Mouse (Mus musculus): ENCODE data around the gene Gusb. TPM values are rescaled to one million over a fixed set of nuclear protein-coding genes. Genes with fewer than 3 reads are reported as not detected.

The Gusb gene
- polyA plus RNA-seq, 1 experiment from 2014 or later, result 39.1 TPM

DNA sequence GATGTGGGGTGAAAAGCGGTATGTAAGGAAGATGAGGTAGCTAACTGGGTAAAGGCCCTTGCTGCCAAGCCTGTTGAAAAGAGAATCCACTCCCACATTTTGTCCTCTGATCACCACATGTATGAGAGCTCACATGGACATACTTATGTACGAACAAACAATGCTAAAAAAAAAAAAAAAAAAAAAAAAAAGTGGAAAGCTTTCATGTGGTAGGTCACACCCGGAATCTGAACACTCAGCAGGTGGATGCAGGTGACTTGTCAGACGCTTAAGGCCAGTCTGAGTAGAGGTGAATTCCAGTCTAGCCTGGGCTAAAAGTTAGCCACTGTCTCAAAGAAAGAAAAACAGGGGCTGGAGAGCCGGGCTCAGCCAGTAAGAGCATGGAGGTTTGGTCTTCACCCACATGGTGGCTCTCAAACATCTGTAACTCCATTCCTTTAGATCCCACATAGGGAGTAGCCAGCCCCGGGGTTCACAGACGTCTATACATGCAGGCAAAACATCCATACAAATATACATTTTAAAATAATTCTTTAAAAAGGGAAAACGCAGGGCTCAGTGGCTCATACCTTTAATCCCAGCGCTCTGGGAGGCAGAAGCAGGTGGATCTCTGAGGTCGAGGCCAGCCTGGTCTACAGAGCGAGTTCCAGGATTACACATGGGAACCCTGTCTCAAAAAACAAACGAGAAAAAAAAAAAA is 20.4 kb upstream of the Gusb start:
- 38% methylated on average over 12 of the region's 12 CpGs for WGBS
- no peak overlapping the region for H3K9ac ChIP-seq

DNA sequence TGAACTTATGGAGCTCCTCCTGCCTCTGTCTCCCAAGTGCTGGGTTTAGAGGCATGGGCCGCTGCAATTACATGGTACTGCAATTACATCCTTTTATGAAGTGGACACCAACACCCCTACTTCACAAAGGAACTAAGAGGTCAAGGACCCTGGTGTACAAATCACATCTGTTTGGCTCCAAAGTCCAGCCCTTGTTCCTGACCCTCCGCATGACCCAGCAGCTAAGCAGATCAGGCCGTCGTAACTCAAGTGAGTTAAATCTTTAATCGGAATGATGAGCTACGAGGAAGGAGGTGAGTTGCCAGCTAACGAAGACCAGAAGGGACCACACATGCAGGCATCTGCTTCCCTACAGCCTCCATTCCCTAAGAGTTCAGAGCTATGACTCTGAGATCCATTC is 19.5 kb upstream of the Gusb start:
- peaks cover 12% of the 10 kb centered on the region for H3K4me1 ChIP-seq (replicated peaks)
- no peak for ATAC-seq (replicated peaks; ENCODE audit: insufficient number of reproducible peaks, insufficient read depth, low FRiP score, low read depth)
- no peak overlapping the region for H3K27ac ChIP-seq
- H3K9ac ChIP-seq, result no peak overlapping the region
- no peak overlapping the region for H3K4me3 ChIP-seq
- WGBS, result 86% methylated on average over 7 of the region's 7 CpGs
- no peaks in the 10 kb centered on the region for H3K9me3 ChIP-seq (replicated peaks)
- peaks cover 4% of the 10 kb centered on the region; the same call in 1 of the 2 replicates for H3K27me3 ChIP-seq
- H3K4me2 ChIP-seq, result no peak overlapping the region
- H3K36me3 ChIP-seq, result no peaks in the 10 kb centered on the region

More for the DNA sequence above, 20.4 kb upstream of the Gusb start:
- Histone ChIP-seq H3K36me3 (no peaks in the 10 kb centered on the region), H3K27me3 (peaks cover 7% of the 10 kb centered on the region; the same call in 1 of the 2 replicates), H3K4me1 (replicated peaks) (peaks cover 12% of the 10 kb centered on the region), H3K9me3 (replicated peaks) (no peaks in the 10 kb centered on the region), H3K4me2 (peak overlapping the region; percentile 92), H3K27ac (no peak overlapping the region), H3K4me3 (peak overlapping the region; percentile 73)
- ATAC-seq (replicated peaks; ENCODE audit: insufficient number of reproducible peaks, insufficient read depth, low FRiP score, low read depth), result no peak

DNA sequence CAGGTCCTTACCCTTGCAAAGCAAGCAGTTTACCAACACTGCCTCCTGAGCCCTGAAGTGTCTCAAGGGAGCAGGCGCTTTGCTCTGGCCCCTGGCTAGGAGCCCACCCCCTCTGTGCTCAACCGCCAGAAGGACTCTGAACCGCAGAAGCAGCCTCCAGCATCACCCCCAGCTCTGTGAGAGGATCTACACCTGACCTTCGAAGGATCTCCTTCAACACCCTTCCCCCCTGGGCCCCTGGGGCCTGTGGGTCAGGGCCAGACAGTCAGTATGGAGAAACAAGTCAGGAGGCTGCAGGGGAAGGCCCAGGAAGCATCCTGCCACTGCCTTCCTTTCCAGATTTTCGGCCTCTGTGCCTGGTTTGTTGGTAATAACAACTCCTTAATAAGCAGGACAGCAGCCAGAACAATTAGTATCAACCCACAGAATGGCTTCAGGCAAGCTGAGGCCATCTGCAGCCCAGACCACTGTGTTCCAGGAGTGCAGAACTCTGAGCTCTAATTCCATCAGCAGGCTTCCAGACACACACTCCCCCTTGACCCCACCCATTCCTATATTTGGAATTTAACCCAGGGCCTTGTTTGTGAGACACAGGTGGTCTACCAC is 18.6 kb upstream of the Gusb start:
- 52% methylated on average over 5 of the region's 5 CpGs for WGBS
- Histone ChIP-seq H3K9me3 (replicated peaks) (no peaks in the 10 kb centered on the region), H3K4me2 (no peak overlapping the region), H3K27ac (no peak overlapping the region), H3K4me1 (replicated peaks) (peaks cover 12% of the 10 kb centered on the region), H3K36me3 (no peaks in the 10 kb centered on the region), H3K4me3 (no peak overlapping the region), H3K27me3 (no peaks in the 10 kb centered on the region), H3K9ac (no peak overlapping the region)
- ATAC-seq (replicated peaks; ENCODE audit: insufficient number of reproducible peaks, insufficient read depth, low FRiP score, low read depth), result no peak

- H3K4me1 ChIP-seq (replicated peaks), result peaks cover 10% of the 10 kb centered on the region
- no peaks in the 10 kb centered on the region for H3K36me3 ChIP-seq
- H3K4me3 ChIP-seq, result no peak overlapping the region
- H3K9ac ChIP-seq, result no peak overlapping the region
- H3K27ac ChIP-seq, result no peak overlapping the region
- ATAC-seq (replicated peaks; ENCODE audit: insufficient number of reproducible peaks, insufficient read depth, low FRiP score, low read depth), result no peak
- no peak overlapping the region for H3K4me2 ChIP-seq
- H3K9me3 ChIP-seq (replicated peaks), result no peaks in the 10 kb centered on the region
- no peaks in the 10 kb centered on the region for H3K27me3 ChIP-seq
- 49% methylated on average over 8 of the region's 8 CpGs for WGBS
These were observed 16.6 kb upstream of the Gusb start for GRCm38 (mm10) chr5:130019461-130019860.

DNA sequence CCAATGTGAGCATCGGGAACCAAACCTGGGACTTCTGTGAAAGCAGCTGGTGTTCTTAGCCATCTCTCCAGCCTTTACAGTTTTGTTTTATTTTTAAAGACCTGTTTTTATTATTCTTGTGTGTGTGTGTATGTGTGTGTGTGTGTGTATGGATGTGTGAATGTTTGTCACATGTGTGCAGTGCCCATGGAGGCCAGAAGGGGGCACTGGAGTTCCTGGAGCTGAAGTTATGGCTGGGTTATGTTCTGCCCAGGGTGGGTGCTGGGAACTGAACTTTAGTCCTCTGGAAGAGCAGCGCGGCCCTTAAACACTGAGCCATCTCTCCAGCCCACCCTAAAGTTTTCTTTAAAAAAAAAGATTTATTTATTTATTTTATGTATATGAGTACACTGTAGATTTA is 12.3 kb upstream of the Gusb start:
- Histone ChIP-seq H3K36me3 (peaks cover 11% of the 10 kb centered on the region), H3K27ac (no peak overlapping the region), H3K4me3 (no peak overlapping the region), H3K4me2 (no peak overlapping the region), H3K9ac (no peak overlapping the region), H3K27me3 (no peaks in the 10 kb centered on the region), H3K4me1 (replicated peaks) (peaks cover 2% of the 10 kb centered on the region; the same call in 1 of the 2 replicates), H3K9me3 (replicated peaks) (no peaks in the 10 kb centered on the region)
- WGBS, result 94% methylated on average over 3 of the region's 3 CpGs
- ATAC-seq (replicated peaks; ENCODE audit: insufficient number of reproducible peaks, insufficient read depth, low FRiP score, low read depth), result no peak

- Histone ChIP-seq H3K9ac (no peak overlapping the region), H3K4me2 (no peak overlapping the region), H3K9me3 (replicated peaks) (no peaks in the 10 kb centered on the region), H3K36me3 (peaks cover 11% of the 10 kb centered on the region), H3K4me3 (no peak overlapping the region), H3K4me1 (replicated peaks) (no peaks in the 10 kb centered on the region), H3K27ac (no peak overlapping the region), H3K27me3 (no peaks in the 10 kb centered on the region)
- no peak for ATAC-seq (replicated peaks; ENCODE audit: insufficient number of reproducible peaks, insufficient read depth, low FRiP score, low read depth)
- 90% methylated on average over 5 of the region's 5 CpGs for WGBS
These were observed 8.1 kb upstream of the Gusb start for GRCm38 (mm10) chr5:130010961-130011360.

DNA sequence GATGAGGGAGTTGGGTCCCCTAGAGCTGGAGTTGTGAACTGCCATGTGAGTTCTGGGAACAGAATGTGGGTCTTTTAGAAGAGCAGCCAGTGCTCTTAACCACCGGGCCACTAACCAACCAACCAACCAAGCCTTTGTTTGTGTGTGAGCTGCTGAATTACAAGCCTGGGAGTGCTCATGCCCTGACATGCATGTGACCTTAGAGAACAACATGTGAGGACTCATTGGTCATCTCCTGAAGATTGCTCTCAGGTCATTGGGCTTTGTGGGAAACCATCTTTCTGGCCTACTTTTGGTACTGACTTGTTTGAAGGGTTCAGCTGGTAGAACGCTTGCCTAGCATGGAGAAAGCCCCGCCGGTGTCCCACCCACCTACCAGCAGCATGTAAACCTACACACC is 6.9 kb upstream of the Gusb start:
- H3K4me1 ChIP-seq (replicated peaks), result no peaks in the 10 kb centered on the region
- no peak overlapping the region for H3K27ac ChIP-seq
- 90% methylated on average over 4 of the region's 4 CpGs for WGBS
- H3K9me3 ChIP-seq (replicated peaks), result no peaks in the 10 kb centered on the region
- H3K27me3 ChIP-seq, result no peaks in the 10 kb centered on the region
- H3K36me3 ChIP-seq, result peaks cover 11% of the 10 kb centered on the region
- H3K9ac ChIP-seq, result no peak overlapping the region
- no peak overlapping the region for H3K4me2 ChIP-seq
- no peak overlapping the region for H3K4me3 ChIP-seq
- no peak for ATAC-seq (replicated peaks; ENCODE audit: insufficient number of reproducible peaks, insufficient read depth, low FRiP score, low read depth)

- Histone ChIP-seq H3K27ac (no peak overlapping the region), H3K4me2 (no peak overlapping the region), H3K4me1 (replicated peaks) (peaks cover 4% of the 10 kb centered on the region), H3K4me3 (no peak overlapping the region), H3K9ac (no peak overlapping the region), H3K27me3 (no peaks in the 10 kb centered on the region), H3K9me3 (replicated peaks) (no peaks in the 10 kb centered on the region), H3K36me3 (peaks cover 11% of the 10 kb centered on the region)
- WGBS, result 79% methylated on average over 6 of the region's 6 CpGs
- ATAC-seq (replicated peaks; ENCODE audit: insufficient number of reproducible peaks, insufficient read depth, low FRiP score, low read depth), result no peak
These were observed 5.3 kb upstream of the Gusb start for GRCm38 (mm10) chr5:130008034-130008590.

DNA sequence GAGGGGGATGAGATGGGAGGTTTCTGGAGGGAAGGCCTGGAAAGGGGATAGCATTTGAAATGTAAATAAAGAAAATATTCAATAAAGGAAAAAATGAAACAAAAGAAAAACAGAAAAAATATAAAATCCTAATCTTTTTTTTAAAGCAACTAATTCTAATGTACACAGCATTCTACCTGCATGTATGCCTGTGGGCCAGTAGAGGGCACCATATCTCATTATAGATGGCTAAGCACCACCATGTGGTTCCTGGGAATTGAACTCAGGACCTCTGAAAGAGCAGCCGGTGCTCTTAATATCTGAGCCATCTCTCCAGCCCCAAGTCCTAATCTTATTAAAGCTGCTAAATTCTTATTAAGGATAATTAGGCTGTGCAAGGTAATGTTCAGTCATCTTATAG is 4.5 kb upstream of the Gusb start:
- 79% methylated on average over 1 of the region's 1 CpGs for WGBS
- Histone ChIP-seq H3K27me3 (no peaks in the 10 kb centered on the region), H3K4me2 (no peak overlapping the region), H3K9me3 (replicated peaks) (no peaks in the 10 kb centered on the region), H3K27ac (no peak overlapping the region), H3K4me1 (replicated peaks) (peaks cover 7% of the 10 kb centered on the region), H3K9ac (no peak overlapping the region), H3K36me3 (peaks cover 11% of the 10 kb centered on the region), H3K4me3 (no peak overlapping the region)
- ATAC-seq (replicated peaks; ENCODE audit: insufficient number of reproducible peaks, insufficient read depth, low FRiP score, low read depth), result no peak

GRCm38 (mm10) chr5:130003229-130003628 is 380 bp upstream of the Gusb start:
- H3K27ac ChIP-seq, result peak overlapping the region; percentile 85
- peak overlapping the region; percentile 85 for H3K4me2 ChIP-seq
- H3K27me3 ChIP-seq, result no peaks in the 10 kb centered on the region
- peak overlapping the region; percentile 72 for H3K9ac ChIP-seq
- no peak for ATAC-seq (replicated peaks; ENCODE audit: insufficient number of reproducible peaks, insufficient read depth, low FRiP score, low read depth)
- no peaks in the 10 kb centered on the region for H3K9me3 ChIP-seq (replicated peaks)
- 40% methylated on average over 7 of the region's 7 CpGs for WGBS
- peak overlapping the region; percentile 77 for H3K4me3 ChIP-seq
- no peaks in the 10 kb centered on the region for H3K36me3 ChIP-seq
- peaks cover 12% of the 10 kb centered on the region for H3K4me1 ChIP-seq (replicated peaks)

GRCm38 (mm10) chr5:130001356-130001987 is 1.4 kb downstream of the Gusb start:
- H3K27me3 ChIP-seq, result no peaks in the 10 kb centered on the region
- peaks cover 3% of the 10 kb centered on the region; the same call in 1 of the 2 replicates for H3K36me3 ChIP-seq
- H3K4me1 ChIP-seq (replicated peaks), result peaks cover 12% of the 10 kb centered on the region
- WGBS, result 57% methylated on average over 5 of the region's 5 CpGs
- peak overlapping the region; percentile 77 for H3K4me3 ChIP-seq
- peak overlapping the region; percentile 85 for H3K4me2 ChIP-seq
- H3K9me3 ChIP-seq (replicated peaks), result no peaks in the 10 kb centered on the region
- H3K9ac ChIP-seq, result peak overlapping the region; percentile 72; the same call in 1 of the 2 replicates
- no peak for ATAC-seq (replicated peaks; ENCODE audit: insufficient number of reproducible peaks, insufficient read depth, low FRiP score, low read depth)
- H3K27ac ChIP-seq, result peak overlapping the region; percentile 85; the same call in 1 of the 2 replicates

Data from heart, embryonic 15.5 days (tissue).